Mouse (Mus musculus) spleen, adult 2 months (tissue): Measurements from ENCODE around the gene Ocln.

Experiments
- CTCF ChIP-seq: fragments of 200-500 bp; IDR thresholded peaks from 2 replicates; pipeline ENCODE4 v1.5.1; 2011; ENCODE audit warnings: mild to moderate bottlenecking, inconsistent platforms; ENCODE audit not compliant: insufficient read depth, insufficient read length, insufficient replicate concordance; ENCODE audit errors: extremely low read depth
- POLR2A ChIP-seq: fragments of 200-500 bp; IDR thresholded peaks from 2 replicates; pipeline ENCODE4 v1.6.1; 2011; ENCODE audit warnings: low read depth, low read length, inconsistent platforms

- TF ChIP-seq CTCF (no peak), POLR2A (no peak)
Observed at GRCm38 (mm10) chr13:100521724-100522591, 30.6 kb downstream of the Ocln start.
